Mouse (Mus musculus) neural tube, embryonic 11.5 days (tissue): ENCODE measurements at regions not wholly inside any gene's neighbourhood (a gene's known extent, or its start where the extent isn't known, plus 50 kb on each side); places are given as distances from the start of the nearest gene placed in this dataset.

Experiments
- ATAC-seq: fragments of 200-750 bp; cut with Nextera tagmentation; 2 replicates; pipeline ENCODE4 v1.8.0; 2017; ENCODE audit warnings: moderate number of reproducible peaks, mild to moderate bottlenecking, moderate TSS enrichment, moderate library complexity; ENCODE audit not compliant: insufficient read depth, low FRiP score, low TSS enrichment
- DNase-seq: peaks from one replicate; pipeline ENCODE4 v3.0.0-alpha.2; 2015; ENCODE audit warnings: low spot score
- H3K27ac ChIP-seq: fragments of 300-500 bp; sonication (generic); 2 replicates; pipeline ENCODE4 v1.5.1; 2014; ENCODE audit warnings: low read depth, mild to moderate bottlenecking, low read length
- H3K27me3 ChIP-seq: fragments of 300-500 bp; sonication (generic); 2 replicates; pipeline ENCODE4 v1.6.1; 2014; ENCODE audit warnings: mild to moderate bottlenecking, low read length, mixed read lengths; ENCODE audit not compliant: control insufficient read depth, insufficient read depth
- H3K36me3 ChIP-seq: fragments of 300-500 bp; sonication (generic); 2 replicates; pipeline ENCODE4 v1.6.1; 2014; ENCODE audit warnings: mild to moderate bottlenecking, low read length, moderate library complexity, mixed read lengths; ENCODE audit not compliant: control insufficient read depth, insufficient read depth
- H3K4me1 ChIP-seq: fragments of 300-500 bp; sonication (generic); 2 replicates; pipeline ENCODE4 v1.6.1; 2014; ENCODE audit warnings: low read length, mixed read lengths; ENCODE audit not compliant: control insufficient read depth, insufficient read depth
- H3K4me2 ChIP-seq: fragments of 300-500 bp; sonication (generic); 2 replicates; pipeline ENCODE4 v1.6.1; 2014; ENCODE audit warnings: low read depth, mild to moderate bottlenecking, moderate library complexity
- H3K4me3 ChIP-seq: fragments of 300-500 bp; sonication (generic); 2 replicates; pipeline ENCODE4 v1.5.1; 2014; ENCODE audit warnings: low read depth, low read length
- H3K9ac ChIP-seq: fragments of 300-500 bp; sonication (generic); 2 replicates; pipeline ENCODE4 v1.6.1; 2014; ENCODE audit warnings: mild to moderate bottlenecking, low read length
- H3K9me3 ChIP-seq: fragments of 300-500 bp; sonication (generic); 2 replicates; pipeline ENCODE4 v1.6.1; 2016; ENCODE audit warnings: low read length; ENCODE audit not compliant: control insufficient read depth
- WGBS: fragments of 180-500 bp; shearing (Covaris S2); extraction: QIAGEN DNeasy Blood & Tissue Kit; methylation state at CpG from one replicate; pipeline ENCODE4 v1.1.7; 2014; 5-methylcytosine and 5-hydroxymethylcytosine counted together

GRCm38 (mm10) chr16:5787206-5787605 is 97.9 kb upstream of the Rbfox1 start:
- H3K4me2 ChIP-seq = no peak overlapping the region
- H3K9me3 ChIP-seq = no peaks in the 10 kb centered on the region
- no peak overlapping the region for H3K9ac ChIP-seq
- no peaks in the 10 kb centered on the region for H3K4me1 ChIP-seq
- no peaks in the 10 kb centered on the region for H3K27me3 ChIP-seq
- no peak overlapping the region for H3K4me3 ChIP-seq
- no peak for DNase-seq
- no peak for ATAC-seq
- H3K36me3 ChIP-seq = no peaks in the 10 kb centered on the region
- H3K27ac ChIP-seq = no peak overlapping the region

DNA sequence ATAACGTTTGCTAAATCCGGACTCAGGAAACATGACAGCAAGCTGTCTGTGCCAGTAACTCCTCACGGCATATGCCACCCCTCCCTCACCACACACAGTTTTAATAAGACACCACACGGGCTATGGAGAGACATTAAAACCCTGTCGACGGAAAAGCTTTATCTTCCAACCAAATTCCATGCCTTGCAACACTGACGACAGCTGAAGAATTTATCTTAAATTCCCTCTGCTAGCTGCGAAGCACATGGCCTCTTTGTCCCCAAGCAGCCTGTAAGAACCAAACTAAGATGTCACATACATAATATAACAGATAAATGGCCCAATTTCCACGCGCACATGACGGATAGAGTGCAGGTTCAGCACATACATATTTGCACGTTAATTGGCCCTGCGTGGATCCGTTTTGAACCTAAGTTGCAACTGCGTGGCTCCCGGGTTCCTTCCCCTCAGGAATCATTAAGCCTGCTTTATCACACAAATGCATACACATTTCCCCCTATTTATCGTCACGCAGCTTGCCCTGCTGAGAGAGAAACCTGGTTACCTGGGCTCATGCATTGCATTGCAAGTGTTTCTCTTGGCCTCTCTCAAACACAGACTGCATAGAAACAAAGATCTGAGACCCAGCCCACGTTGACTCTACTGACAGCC is 118.3 kb upstream of the Rbfox1 start:
- no peaks in the 10 kb centered on the region for H3K9me3 ChIP-seq
- no peak overlapping the region for H3K27ac ChIP-seq
- H3K4me1 ChIP-seq = no peaks in the 10 kb centered on the region
- H3K4me3 ChIP-seq = no peak overlapping the region
- H3K9ac ChIP-seq = no peak overlapping the region
- H3K27me3 ChIP-seq = no peaks in the 10 kb centered on the region
- WGBS = 81% methylated on average over 19 of the region's 19 CpGs
- no peak overlapping the region for H3K4me2 ChIP-seq
- no peaks in the 10 kb centered on the region for H3K36me3 ChIP-seq
- DNase-seq (no peak), ATAC-seq (no peak)

DNA sequence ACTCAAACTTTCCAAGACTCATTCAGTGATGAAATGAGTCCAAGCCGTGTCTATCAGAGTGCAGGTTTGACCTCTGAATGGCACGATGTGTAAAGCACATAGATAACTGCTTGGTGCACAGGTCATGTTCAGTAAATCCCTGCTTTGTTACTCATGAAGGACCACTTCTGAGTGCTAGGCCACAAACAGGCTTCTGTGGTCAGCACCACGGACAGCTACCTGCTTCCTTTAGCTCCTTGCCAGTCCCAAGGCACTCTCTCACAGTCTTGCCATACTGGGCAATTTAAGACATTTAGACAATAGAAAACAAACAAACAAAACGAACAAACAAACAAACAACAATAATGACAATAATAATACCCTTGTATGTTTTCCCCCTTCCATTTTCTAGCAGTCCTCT is 120.0 kb upstream of the Rbfox1 start:
- no peaks in the 10 kb centered on the region for H3K36me3 ChIP-seq
- H3K4me3 ChIP-seq = no peak overlapping the region
- 34% methylated on average over 4 of the region's 4 CpGs for WGBS
- no peak overlapping the region for H3K4me2 ChIP-seq
- ATAC-seq (no peak), DNase-seq (peak; percentile 53)
- H3K27me3 ChIP-seq = no peaks in the 10 kb centered on the region
- no peaks in the 10 kb centered on the region for H3K9me3 ChIP-seq
- no peaks in the 10 kb centered on the region for H3K4me1 ChIP-seq
- no peak overlapping the region for H3K27ac ChIP-seq
- H3K9ac ChIP-seq = no peak overlapping the region

GRCm38 (mm10) chr16:5760821-5761220 is 124.3 kb upstream of the Rbfox1 start:
- no peaks in the 10 kb centered on the region for H3K27me3 ChIP-seq
- no peaks in the 10 kb centered on the region for H3K36me3 ChIP-seq
- H3K27ac ChIP-seq = no peak overlapping the region
- H3K9me3 ChIP-seq = no peaks in the 10 kb centered on the region
- H3K4me3 ChIP-seq = no peak overlapping the region
- DNase-seq (no peak), ATAC-seq (no peak)
- H3K9ac ChIP-seq = no peak overlapping the region
- no peak overlapping the region for H3K4me2 ChIP-seq
- WGBS = 85% methylated on average over 4 of the region's 4 CpGs
- H3K4me1 ChIP-seq = no peaks in the 10 kb centered on the region

GRCm38 (mm10) chr16:5759021-5759420 is 126.1 kb upstream of the Rbfox1 start:
- ATAC-seq (no peak), DNase-seq (no peak)
- Histone ChIP-seq H3K27me3 (no peaks in the 10 kb centered on the region), H3K9ac (no peak overlapping the region), H3K9me3 (no peaks in the 10 kb centered on the region), H3K27ac (no peak overlapping the region), H3K4me1 (no peaks in the 10 kb centered on the region), H3K4me3 (no peak overlapping the region), H3K4me2 (no peak overlapping the region), H3K36me3 (no peaks in the 10 kb centered on the region)
- 77% methylated on average over 2 of the region's 2 CpGs for WGBS

GRCm38 (mm10) chr16:5742716-5743507 is 142.2 kb upstream of the Rbfox1 start:
- DNase-seq (no peak), ATAC-seq (no peak)
- H3K27me3 ChIP-seq = no peaks in the 10 kb centered on the region
- no peak overlapping the region for H3K27ac ChIP-seq
- H3K36me3 ChIP-seq = no peaks in the 10 kb centered on the region
- H3K4me2 ChIP-seq = no peak overlapping the region
- H3K9me3 ChIP-seq = no peaks in the 10 kb centered on the region
- 67% methylated on average over 4 of the region's 4 CpGs for WGBS
- no peak overlapping the region for H3K4me3 ChIP-seq
- H3K9ac ChIP-seq = no peak overlapping the region
- H3K4me1 ChIP-seq = no peaks in the 10 kb centered on the region

DNA sequence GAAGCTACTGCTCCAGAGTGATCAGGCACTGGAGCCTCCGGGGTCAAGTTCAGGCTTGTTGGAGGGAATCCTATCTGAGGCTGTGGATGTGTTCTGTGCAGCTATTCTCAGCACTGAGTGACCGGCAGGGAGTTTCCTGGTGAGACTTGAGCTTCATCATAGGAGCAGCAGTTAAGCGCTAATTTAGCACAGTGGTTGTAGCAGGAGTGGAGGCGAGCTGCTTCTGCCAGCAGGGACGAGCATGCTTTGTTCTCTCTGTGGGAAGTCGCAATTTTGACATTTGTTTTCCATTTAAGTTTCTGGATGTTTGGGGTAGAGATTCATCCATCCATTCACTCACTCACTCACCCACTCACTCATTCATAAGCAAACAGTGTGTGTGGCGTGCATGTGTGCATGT is 144.4 kb upstream of the Rbfox1 start:
- no peak for DNase-seq
- Histone ChIP-seq H3K36me3 (no peaks in the 10 kb centered on the region), H3K27me3 (no peaks in the 10 kb centered on the region), H3K27ac (no peak overlapping the region), H3K4me3 (no peak overlapping the region), H3K4me2 (no peak overlapping the region), H3K9me3 (no peaks in the 10 kb centered on the region), H3K9ac (no peak overlapping the region), H3K4me1 (no peaks in the 10 kb centered on the region)
- 71% methylated on average over 7 of the region's 7 CpGs for WGBS
- no peak for ATAC-seq

DNA sequence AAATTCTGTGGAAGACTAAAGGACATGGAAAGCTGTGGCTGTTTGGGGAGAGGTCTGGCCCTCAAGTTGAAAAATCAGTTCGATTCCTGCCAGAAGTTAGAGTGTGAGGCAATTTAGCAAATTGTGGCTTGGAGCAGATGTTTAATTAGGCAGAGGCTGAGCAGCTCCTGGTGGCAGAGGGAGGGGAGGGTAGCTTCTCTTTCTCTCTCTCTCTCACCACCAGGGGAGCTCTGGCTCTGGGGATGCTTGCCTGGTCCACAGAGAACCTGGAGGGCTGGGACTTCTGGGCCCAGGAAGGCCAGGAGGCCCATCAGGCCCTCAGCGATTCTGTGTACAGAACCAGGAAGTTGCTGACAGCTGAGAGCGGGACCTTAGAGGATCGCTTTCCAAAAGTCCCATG is 151.5 kb upstream of the Rbfox1 start:
- no peaks in the 10 kb centered on the region for H3K9me3 ChIP-seq
- H3K4me2 ChIP-seq = no peak overlapping the region
- WGBS = 68% methylated on average over 4 of the region's 4 CpGs
- ATAC-seq (no peak), DNase-seq (no peak)
- no peaks in the 10 kb centered on the region for H3K4me1 ChIP-seq
- H3K27ac ChIP-seq = no peak overlapping the region
- H3K27me3 ChIP-seq = no peaks in the 10 kb centered on the region
- H3K36me3 ChIP-seq = no peaks in the 10 kb centered on the region
- no peak overlapping the region for H3K4me3 ChIP-seq
- H3K9ac ChIP-seq = no peak overlapping the region

- Histone ChIP-seq H3K9ac (no peak overlapping the region), H3K36me3 (no peaks in the 10 kb centered on the region), H3K4me1 (no peaks in the 10 kb centered on the region), H3K27me3 (no peaks in the 10 kb centered on the region), H3K4me3 (no peak overlapping the region), H3K27ac (no peak overlapping the region), H3K4me2 (no peak overlapping the region), H3K9me3 (no peaks in the 10 kb centered on the region)
- DNase-seq (no peak), ATAC-seq (no peak)
Measured at GRCm38 (mm10) chr16:5722506-5722905, 162.6 kb upstream of the Rbfox1 start.
